Mouse (Mus musculus) layer of hippocampus, adult 2 months (tissue): Measurements from ENCODE around the gene Zfp94. TPM values are rescaled to one million over a fixed set of nuclear protein-coding genes. Genes with fewer than 3 reads are reported as not detected.

Experiments
- DNase-seq, 2 experiments: peaks; one replicate each; pipeline ENCODE4 v3.0.0; 2022; ENCODE audit warnings: low spot score in 2 of 2
- H3K27ac ChIP-seq: fragments of 200-600 bp; 2 replicates; pipeline ENCODE4 v1.8.1; 2022
- H3K4me3 ChIP-seq: fragments of 200-600 bp; 2 replicates; pipeline ENCODE4 v1.8.1; 2022; ENCODE audit warnings: mild to moderate bottlenecking
- CTCF ChIP-seq: fragments of 200-600 bp; conservative IDR thresholded peaks from 2 replicates; pipeline ENCODE4 v1.8.1; 2022; ENCODE audit warnings: antibody characterized with exemption, mild to moderate bottlenecking, moderate library complexity
- long read RNA-seq, 2 experiments: library from polyadenylated mRNA; stranded (forward); transcript quantifications; one replicate each; pipeline ENCODE4 v2.0.0; 2021; ENCODE audit warnings: borderline mapping rate in 2 of 2
- total RNA-seq, 2 experiments: library from RNA; stranded (reverse); gene quantifications; 2 replicates each; pipeline ENCODE4 v1.2.3; 2021

Zfp94 gene
- total RNA-seq: 10 to 100 TPM; 16.6 to 17.5 TPM
- long read RNA-seq, experiment 1, partial matches to known transcripts: 1 of 10 reads
- long read RNA-seq, experiment 1, other reads (novel, unspliced or antisense): 9 of 10 reads
- long read RNA-seq, experiment 2, transcript Zfp94-202 (6 exons, 2,599 nt): major isoform, 5 of 26 reads
- long read RNA-seq, experiment 2, partial matches to known transcripts: 9 of 26 reads
- long read RNA-seq, experiment 2, other reads (novel, unspliced or antisense): 11 of 26 reads

DNA sequence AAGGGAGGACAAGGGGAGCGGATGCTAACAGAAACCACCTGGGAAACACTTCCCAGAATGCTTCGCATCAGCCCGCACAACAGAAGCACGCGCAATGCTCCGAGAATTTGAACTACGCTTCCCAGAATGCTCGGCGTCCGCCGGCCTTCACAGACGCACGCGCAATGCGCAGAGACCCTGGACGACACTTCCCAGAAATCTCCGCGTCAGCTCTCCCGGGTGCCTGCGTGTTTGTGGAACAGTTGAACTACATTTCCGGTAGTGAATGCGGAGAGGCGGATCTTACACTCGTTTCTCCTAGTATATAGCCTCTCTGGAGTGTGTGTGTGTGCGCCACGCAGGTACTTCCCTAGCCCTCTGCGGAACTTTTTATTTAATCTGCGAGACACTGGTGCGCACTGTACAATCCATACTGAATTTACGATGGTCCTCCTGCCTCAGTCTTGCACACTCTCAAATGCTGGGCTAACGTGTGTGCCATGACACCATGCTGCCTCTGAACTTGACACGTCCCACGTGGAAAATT is at the start of gene Zfp94:
TSS of gene Zfp94 (minus strand) at position 100 of the 526 bp plus-strand sequence.
- TF ChIP-seq CTCF: no peak
- H3K27ac ChIP-seq: peak within 1 kb of the TSS; percentile 93
- peak within 1 kb of the TSS; percentile 76 for H3K4me3 ChIP-seq
- DNase-seq: peak; percentile 96 to 98

DNA sequence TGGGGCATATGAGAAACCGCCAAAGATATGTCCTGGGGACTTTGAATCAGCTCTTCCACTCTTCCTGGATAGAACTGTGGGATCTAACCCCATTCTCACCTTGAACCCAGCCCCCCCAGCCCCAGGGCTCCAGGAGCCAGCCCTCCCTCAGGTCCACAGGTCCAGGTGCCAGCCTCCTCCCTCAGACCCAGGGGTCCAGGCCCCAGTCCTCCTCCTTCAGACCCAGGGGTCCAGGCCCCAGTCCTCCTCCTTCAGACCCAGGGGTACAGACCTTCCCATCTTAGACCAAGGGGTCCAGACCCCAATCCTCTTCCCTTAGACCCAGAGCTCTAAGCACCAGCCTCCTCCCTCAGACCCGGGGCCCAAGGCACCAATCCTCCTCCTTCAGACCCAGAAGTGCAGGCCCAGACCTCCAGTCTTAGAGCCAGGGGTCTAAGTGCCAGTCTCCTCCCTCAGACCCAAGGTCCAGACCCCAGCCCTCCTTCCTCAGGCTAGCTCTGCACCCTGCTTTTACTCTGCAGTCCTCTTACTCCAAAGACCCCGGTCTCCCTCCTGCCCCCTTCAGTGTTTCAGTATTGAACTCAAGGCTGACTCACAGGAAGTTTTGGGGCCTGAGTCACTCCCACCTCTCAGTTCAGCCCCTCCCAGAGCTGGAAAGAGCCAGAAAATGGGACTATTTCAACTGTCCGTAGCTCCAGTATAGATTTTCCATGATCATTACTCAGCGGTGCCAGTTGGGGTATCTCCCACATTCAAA is 49.0 kb upstream of the Zfp94 start:
- TF ChIP-seq CTCF: no peak
- Histone ChIP-seq H3K4me3 (no peak overlapping the region), H3K27ac (no peak overlapping the region)
- DNase-seq: no peak

DNA sequence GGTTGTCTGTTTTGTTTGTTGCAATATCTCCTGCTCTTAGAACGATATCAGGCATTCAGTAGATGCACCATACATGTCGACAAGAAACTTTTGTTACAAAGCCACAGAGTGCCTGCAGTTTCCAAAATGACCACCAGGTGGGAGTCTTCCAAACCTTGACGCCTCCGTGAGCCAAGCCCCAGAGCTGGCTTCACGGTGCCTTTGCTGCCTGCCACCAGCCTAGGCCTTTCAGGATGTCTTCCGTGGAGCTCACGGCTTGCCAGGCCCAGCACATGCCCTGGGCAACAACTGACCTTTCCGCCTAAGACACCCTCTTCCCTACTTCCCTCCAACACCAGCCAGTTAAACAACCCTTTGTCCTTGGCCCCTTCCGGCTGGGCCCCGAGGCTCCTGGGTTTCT is 48.4 kb upstream of the Zfp94 start:
- Histone ChIP-seq H3K4me3 (no peak overlapping the region), H3K27ac (0 out of 2 replicates have a peak overlapping the region, but pooled peaks have one; percentile 28)
- TF ChIP-seq CTCF: peak; percentile 99; the same call in 1 of the 2 replicates
- peak; percentile 78 to 90 for DNase-seq

DNA sequence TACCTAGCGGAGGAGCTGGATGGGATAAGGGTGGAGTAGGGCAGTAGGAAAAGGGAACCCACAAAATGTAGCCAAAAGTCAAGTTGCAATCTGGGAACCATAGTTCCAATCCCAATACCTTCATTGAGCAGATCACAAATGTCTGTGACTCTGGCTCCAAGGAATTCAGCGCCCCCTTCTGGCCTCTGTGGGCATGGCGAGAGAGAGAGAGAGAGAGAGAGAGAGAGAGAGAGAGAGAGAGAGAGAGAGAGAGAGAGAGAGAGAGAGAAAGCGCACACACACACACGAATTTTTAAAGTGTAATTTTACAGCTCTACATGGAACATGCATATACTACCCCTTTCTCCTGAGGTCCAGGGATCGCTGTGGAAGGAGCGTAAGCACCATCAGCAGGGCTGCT is 46.8 kb upstream of the Zfp94 start:
- DNase-seq: peak in 1 of 2 experiments; percentile 64
- H3K27ac ChIP-seq: no peak overlapping the region
- H3K4me3 ChIP-seq: no peak overlapping the region
- peak; percentile 59 for TF ChIP-seq CTCF

DNA sequence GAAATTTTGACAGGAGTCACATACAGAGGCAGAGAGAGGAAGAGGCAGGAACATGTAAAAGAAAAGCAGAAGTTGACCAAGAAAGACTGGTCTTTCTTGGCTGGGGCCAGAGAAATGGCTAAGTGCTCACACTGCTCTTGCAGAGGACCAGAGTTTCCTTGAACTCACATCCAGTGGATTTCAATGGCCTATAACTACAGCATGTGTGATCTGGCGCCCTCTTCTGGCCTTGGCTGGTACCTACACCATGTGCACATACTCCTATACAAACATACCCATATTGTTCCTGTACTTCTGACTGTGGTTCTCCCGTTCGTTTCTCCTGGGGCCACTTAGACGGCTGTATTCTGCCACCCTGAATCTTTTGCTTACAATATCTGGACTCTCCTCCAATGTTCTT is 44.5 kb upstream of the Zfp94 start:
- no peak for DNase-seq
- H3K27ac ChIP-seq: no peak overlapping the region
- TF ChIP-seq CTCF: peak; percentile 52
- no peak overlapping the region for H3K4me3 ChIP-seq

DNA sequence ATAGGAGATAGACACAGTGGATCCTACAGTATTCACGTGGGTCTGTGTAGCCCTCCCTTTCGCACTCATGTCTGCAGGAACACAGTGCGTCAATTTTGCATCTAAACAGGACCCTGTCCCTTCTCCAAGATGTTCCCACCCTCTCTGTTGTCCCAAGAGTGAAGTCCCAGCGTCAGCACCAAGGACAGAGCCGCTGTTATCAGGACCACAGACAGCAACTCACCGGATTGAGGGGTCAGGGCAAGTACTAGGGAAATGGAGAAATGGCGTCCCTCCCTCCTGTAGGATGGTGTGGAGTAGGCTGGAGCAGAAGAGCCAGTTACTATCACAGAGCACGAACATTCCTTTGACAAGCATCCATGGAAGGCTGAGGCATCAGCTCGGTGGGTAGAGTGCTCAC is 42.8 kb upstream of the Zfp94 start:
- no peak for DNase-seq

DNA sequence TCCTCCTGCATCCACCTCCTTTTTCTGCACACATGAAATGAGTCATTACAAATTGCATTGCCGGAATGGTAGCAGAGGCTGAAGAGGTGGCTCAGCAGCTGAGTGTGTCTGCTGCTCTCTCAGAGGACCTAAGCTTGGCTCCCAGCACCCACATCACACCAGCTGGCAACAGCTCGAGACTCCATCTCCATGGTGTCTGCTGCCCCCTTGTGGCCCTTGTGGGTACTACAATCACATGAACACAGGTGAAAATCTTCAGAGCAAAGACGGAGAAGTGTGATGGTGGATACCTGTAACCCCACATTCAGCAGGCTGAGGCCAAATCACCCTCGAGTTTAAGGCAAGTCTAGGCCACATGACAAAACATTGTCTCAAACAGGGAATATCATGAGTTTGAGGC is 41.4 kb upstream of the Zfp94 start:
- peak; percentile 62 for TF ChIP-seq CTCF
- no peak overlapping the region for H3K27ac ChIP-seq
- no peak overlapping the region for H3K4me3 ChIP-seq
- DNase-seq: no peak

More for the DNA sequence above, 42.8 kb upstream of the Zfp94 start:
- H3K4me3 ChIP-seq: no peak overlapping the region
- TF ChIP-seq CTCF: no peak
- no peak overlapping the region for H3K27ac ChIP-seq

DNA sequence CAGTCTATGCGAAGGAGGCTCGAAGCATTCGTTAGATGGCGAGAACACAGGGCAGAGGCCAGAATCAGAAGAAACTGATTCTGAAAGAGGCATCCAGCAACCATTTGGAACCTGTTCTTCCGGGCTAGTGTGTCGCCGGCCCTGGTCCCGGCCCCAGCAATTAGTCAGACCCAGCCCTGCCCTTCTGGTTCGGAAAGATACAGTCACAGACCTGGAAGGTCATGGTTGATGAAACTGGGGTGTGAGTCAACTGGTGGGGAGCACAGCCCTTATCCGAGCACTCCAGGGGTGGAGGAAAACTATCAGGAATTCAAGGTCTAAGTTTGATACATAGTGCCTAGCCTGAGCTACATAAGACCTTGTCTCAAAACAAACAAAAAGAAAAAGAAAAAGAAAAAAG is 39.6 kb upstream of the Zfp94 start:
- H3K27ac ChIP-seq: no peak overlapping the region
- no peak for TF ChIP-seq CTCF
- DNase-seq: no peak
- H3K4me3 ChIP-seq: no peak overlapping the region

DNA sequence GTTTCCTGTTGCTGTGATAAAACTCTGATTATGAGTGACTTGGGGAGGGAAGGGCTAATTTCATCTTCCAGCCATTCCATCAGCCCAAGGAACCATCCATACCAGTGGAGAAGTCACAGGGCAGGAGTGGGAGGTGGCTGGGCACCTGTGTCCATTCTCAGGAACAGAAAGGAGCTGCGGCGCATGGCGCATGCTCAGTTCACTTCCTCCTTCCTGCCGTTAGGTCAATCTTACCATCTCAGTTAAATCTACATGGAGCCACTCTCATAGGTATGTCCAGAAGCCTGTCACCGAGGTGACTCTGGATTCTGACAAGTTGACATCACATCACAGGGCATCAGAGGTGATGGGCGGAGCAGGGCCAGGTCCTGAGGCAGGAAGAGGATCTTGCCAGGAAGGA is 39.2 kb upstream of the Zfp94 start:
- TF ChIP-seq CTCF: no peak
- Histone ChIP-seq H3K27ac (no peak overlapping the region), H3K4me3 (no peak overlapping the region)
- DNase-seq: no peak

DNA sequence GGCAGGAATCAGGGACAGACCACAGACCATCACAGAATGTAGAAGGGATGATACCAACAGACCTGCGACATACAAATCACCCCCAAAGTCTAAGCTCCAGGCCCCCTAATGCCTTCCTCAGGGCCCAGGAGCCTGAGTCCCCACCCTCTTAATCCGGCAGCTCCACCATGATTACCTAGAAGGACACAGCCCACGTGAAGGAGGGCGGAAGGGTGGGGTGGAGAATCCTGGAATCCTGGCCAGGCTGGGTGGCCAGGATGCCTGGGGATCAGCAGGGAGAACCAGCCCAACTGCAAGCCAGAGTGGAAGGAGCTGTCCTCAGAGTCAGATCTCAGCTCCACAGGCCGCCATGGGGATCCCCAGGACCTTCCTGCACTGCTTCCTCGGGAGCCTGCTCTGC is 32.4 kb upstream of the Zfp94 start, which contains the start of gene Lypd5:
TSS of gene Lypd5 (plus strand) at position 301 of the 400 bp plus-strand sequence.
- no peak within 1 kb of the TSS for H3K4me3 ChIP-seq
- no peak for DNase-seq
- H3K27ac ChIP-seq: no peak within 1 kb of the TSS
- no peak for TF ChIP-seq CTCF

DNA sequence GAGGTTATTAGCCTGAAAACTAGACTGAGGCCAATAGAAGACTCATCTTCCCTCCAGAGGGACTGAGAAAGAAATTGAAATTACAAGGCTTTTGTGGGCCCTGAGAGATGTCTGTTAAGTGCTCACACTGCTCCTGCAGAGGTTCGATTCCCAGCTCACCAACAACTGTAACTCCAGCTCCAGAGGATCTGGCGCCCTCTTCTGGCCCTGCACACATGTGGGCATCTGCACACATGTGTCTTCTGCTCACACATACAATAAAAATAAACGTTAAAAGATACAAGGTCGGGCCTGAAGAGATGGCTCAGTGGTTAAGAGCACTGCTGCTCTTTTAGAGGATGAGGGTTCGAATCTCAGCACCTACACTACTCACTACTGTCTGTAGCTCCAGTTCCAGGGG is 30.0 kb upstream of the Zfp94 start:
- no peak for DNase-seq
- TF ChIP-seq CTCF: peak; percentile 17; the same call in 1 of the 2 replicates
- Histone ChIP-seq H3K27ac (no peak overlapping the region), H3K4me3 (no peak overlapping the region)

DNA sequence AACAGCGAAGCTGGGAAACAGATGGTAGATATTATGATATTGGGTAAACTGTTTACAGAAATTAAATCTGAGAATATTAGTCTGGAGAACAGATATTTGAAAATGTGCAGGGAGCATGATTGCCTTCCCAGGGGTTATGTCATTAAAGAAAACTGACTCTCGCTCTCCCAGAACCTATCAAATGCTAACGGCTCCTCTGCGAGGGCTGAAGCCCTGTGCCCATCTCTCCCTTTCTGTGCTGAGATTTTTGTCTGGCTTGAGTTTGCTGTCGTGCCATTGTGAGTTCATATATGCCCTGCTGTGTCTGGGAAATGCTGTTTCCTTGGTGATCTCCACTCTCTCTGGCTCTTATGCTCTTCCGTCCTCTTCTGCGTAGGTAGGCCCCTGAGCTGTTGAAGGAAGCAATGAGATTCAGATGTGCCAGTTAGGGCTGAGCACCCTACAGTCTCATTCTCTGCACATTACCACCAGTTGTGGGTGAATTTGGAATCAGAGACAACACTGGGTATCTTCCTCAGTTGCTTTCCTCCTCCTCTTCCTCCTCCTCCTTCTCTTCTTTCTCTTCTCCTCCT is 27.3 kb upstream of the Zfp94 start:
- no peak for TF ChIP-seq CTCF
- Histone ChIP-seq H3K4me3 (no peak overlapping the region), H3K27ac (0 out of 2 replicates have a peak overlapping the region, but pooled peaks have one; percentile 46)
- DNase-seq: peak in 1 of 2 experiments; percentile 37

DNA sequence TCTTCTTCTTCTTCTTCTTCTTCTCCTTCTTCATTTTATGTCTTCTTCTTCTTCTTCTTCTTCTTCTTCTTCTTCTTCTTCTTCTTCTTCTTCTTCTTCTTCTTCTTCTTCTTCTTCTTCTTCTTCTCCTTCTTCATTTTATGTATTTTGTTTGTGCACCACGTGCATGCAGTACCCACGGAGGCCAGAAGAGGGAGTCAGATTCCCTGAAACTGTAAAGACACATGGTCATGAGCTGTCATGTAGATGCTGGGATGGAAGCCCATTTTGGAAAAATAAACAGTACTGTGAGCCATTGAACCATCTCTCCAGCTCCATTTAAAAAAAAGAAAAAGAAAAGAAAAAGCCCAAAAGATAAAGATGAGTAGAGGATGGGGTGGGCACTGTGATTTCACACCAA is 21.8 kb upstream of the Zfp94 start:
- no peak for DNase-seq

More for the DNA sequence above, 21.8 kb upstream of the Zfp94 start:
- Histone ChIP-seq H3K27ac (no peak overlapping the region), H3K4me3 (no peak overlapping the region)
- peak; percentile 50 for TF ChIP-seq CTCF
